Mouse (Mus musculus) testis, adult 2 months (tissue): ENCODE data around the gene Cyba. TPM values are rescaled to one million over a fixed set of nuclear protein-coding genes. Genes with fewer than 3 reads are reported as not detected.

Experiments
- H3K27ac ChIP-seq: fragments of 200-500 bp; 2 replicates; pipeline ENCODE4 v1.5.1; 2012; ENCODE audit warnings: low read depth, low read length; ENCODE audit not compliant: control insufficient read depth, insufficient read depth
- H3K27me3 ChIP-seq: fragments of 200-500 bp; 2 replicates; pipeline ENCODE4 v1.6.1; 2012; ENCODE audit warnings: mild to moderate bottlenecking, low read length, moderate library complexity; ENCODE audit not compliant: control insufficient read depth, insufficient read depth
- H3K36me3 ChIP-seq: fragments of 200-500 bp; 2 replicates; pipeline ENCODE4 v1.6.1; 2012; ENCODE audit warnings: mild to moderate bottlenecking, low read length; ENCODE audit not compliant: control insufficient read depth, insufficient read depth
- H3K4me1 ChIP-seq: fragments of 200-500 bp; 2 replicates; pipeline ENCODE4 v1.6.1; 2012; ENCODE audit warnings: low read length; ENCODE audit not compliant: control insufficient read depth, insufficient read depth
- H3K4me3 ChIP-seq: fragments of 200-500 bp; 2 replicates; pipeline ENCODE4 v1.5.1; 2012; ENCODE audit warnings: low read depth, mild to moderate bottlenecking, low read length, moderate library complexity, mixed read lengths; ENCODE audit not compliant: control insufficient read depth
- CTCF ChIP-seq: fragments of 200-500 bp; IDR thresholded peaks from 2 replicates; pipeline ENCODE4 v1.5.1; 2012; ENCODE audit warnings: low read depth, mild to moderate bottlenecking, inconsistent platforms, low read length, moderate library complexity; ENCODE audit not compliant: control insufficient read depth, insufficient read depth, insufficient replicate concordance
- POLR2A ChIP-seq: fragments of 200-500 bp; IDR thresholded peaks from 2 replicates; pipeline ENCODE4 v1.6.1; 2012; ENCODE audit warnings: low read depth, mild to moderate bottlenecking, inconsistent platforms, low read length, moderate library complexity; ENCODE audit not compliant: control insufficient read depth
- polyA plus RNA-seq: library from polyadenylated mRNA; depleted of rRNA; stranded (reverse); fragments of >200 nt; gene quantifications from 2 replicates; pipeline ENCODE4 v1.2.3, GENCODE M21; 2012; rRNA removed

Cyba gene
- polyA plus RNA-seq, 1 experiment, result 8.0 TPM

DNA sequence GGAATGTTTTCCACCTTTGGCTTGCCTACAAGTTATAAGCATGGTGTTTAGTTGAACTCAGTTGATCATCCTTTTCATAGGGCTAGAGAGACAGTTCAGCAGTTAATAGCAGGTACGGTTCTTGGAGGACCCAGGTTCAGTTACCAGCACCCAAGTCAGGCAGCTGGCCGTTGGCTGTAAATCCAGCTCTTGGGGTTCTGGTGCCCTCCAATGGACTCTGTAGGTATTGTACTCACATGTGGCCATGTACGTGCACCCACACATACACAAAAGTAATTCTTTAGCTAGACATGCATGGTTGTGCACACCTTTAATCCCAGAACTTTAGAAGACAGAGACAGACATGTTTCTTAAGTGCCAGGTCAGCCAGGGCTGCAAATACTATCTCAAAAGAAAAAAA lies 43.4 kb downstream of the Cyba start:
- H3K4me1 ChIP-seq, result no peaks in the 10 kb centered on the region
- peaks cover 2% of the 10 kb centered on the region for H3K36me3 ChIP-seq
- H3K27me3 ChIP-seq, result no peaks in the 10 kb centered on the region
- H3K4me3 ChIP-seq, result no peak overlapping the region
- no peak overlapping the region for H3K27ac ChIP-seq
- no peak for TF ChIP-seq CTCF
- no peak for TF ChIP-seq POLR2A

DNA sequence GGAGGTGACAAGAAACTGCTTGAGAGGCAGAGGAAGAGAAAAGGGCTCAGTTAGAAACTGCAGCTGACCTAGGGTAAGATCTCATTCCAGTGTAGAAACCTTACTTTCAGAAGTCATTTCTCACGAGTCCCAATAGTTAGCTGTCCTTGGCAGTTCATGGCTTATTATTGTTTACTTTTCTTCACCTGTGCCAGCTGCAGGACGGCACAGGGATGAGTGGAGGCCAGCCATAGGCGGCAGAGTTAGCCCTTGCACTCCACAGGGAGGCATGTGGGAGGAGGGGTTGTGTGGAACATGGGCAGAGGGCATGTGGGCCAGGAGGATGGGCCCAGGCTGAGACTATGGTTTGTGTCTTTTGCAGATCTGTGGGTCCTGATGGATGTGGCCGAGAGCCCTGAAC lies 49.7 kb downstream of the Cyba start:
- Histone ChIP-seq H3K4me3 (no peak overlapping the region), H3K27me3 (no peaks in the 10 kb centered on the region), H3K4me1 (no peaks in the 10 kb centered on the region), H3K27ac (no peak overlapping the region), H3K36me3 (no peaks in the 10 kb centered on the region; the same call in 1 of the 2 replicates)
- TF ChIP-seq POLR2A (no peak), CTCF (no peak)

GRCm38 (mm10) chr8:122376365-122377231 lies 56.1 kb downstream of the Cyba start, which contains the start of gene Zc3h18:
Zc3h18 (plus strand) TSS chr8:122376609.
- Histone ChIP-seq H3K27ac (peak within 1 kb of the TSS; percentile 100), H3K4me3 (peak within 1 kb of the TSS; percentile 99), H3K27me3 (no peaks in the 10 kb centered on the region), H3K36me3 (no peaks in the 10 kb centered on the region), H3K4me1 (peaks cover 4% of the 10 kb centered on the region)
- TF ChIP-seq CTCF (no peak), POLR2A (peak; percentile 74)

GRCm38 (mm10) chr8:122375751-122376364 lies 56.9 kb downstream of the Cyba start:
- no peak for TF ChIP-seq CTCF
- no peak for TF ChIP-seq POLR2A
- no peaks in the 10 kb centered on the region for H3K27me3 ChIP-seq
- peak overlapping the region; percentile 58 for H3K27ac ChIP-seq
- H3K36me3 ChIP-seq, result no peaks in the 10 kb centered on the region
- H3K4me1 ChIP-seq, result peaks cover 4% of the 10 kb centered on the region
- H3K4me3 ChIP-seq, result peak overlapping the region; percentile 99

GRCm38 (mm10) chr8:122375320-122375719 lies 57.4 kb downstream of the Cyba start:
- Histone ChIP-seq H3K4me1 (peaks cover 4% of the 10 kb centered on the region), H3K27ac (no peak overlapping the region), H3K36me3 (no peaks in the 10 kb centered on the region), H3K4me3 (peak overlapping the region; percentile 99), H3K27me3 (no peaks in the 10 kb centered on the region)
- TF ChIP-seq POLR2A (no peak), CTCF (no peak)

Other genes starting within 250 kb of the Cyba start
- 35.2 and 35.7 TPM in 2 replicates for gene Zfpm1, start 150.8 kb downstream of the Cyba start, polyA plus RNA-seq
- 0.10 TPM in 1 of 2 replicates, not detected in the other for gene Trhr2, start 72.2 kb downstream of the Cyba start, polyA plus RNA-seq
- 19.6 and 22.9 TPM in 2 replicates for gene Zc3h18, start 56.3 kb downstream of the Cyba start, polyA plus RNA-seq
- 0.16 TPM in 2 replicates for gene Il17c, start 10.9 kb downstream of the Cyba start, polyA plus RNA-seq
- gene Mvd, start 10.5 kb upstream of the Cyba start, polyA plus RNA-seq, result 6.5 and 6.6 TPM in 2 replicates
- 3.7 and 3.8 TPM in 2 replicates for gene Snai3, start 27.8 kb upstream of the Cyba start, polyA plus RNA-seq
- 120 and 122 TPM in 2 replicates for gene Rnf166, start 43.1 kb upstream of the Cyba start, polyA plus RNA-seq
- gene Ctu2, start 43.2 kb upstream of the Cyba start, polyA plus RNA-seq, result 29.3 and 37.7 TPM in 2 replicates
- gene Piezo1, start 118.4 kb upstream of the Cyba start, polyA plus RNA-seq, result 6.8 and 9.1 TPM in 2 replicates
- 4.5 and 5.0 TPM in 2 replicates for gene Cdt1, start 135.1 kb upstream of the Cyba start, polyA plus RNA-seq
- 267 and 294 TPM in 2 replicates for gene Aprt, start 144.0 kb upstream of the Cyba start, polyA plus RNA-seq
- gene Galns, start 178.5 kb upstream of the Cyba start, polyA plus RNA-seq, result 5.9 TPM in 2 replicates
- gene Trappc2l, start 178.7 kb upstream of the Cyba start, polyA plus RNA-seq, result 100 and 102 TPM in 2 replicates
- gene Pabpn1l, start 189.8 kb upstream of the Cyba start, polyA plus RNA-seq, result not detected in 2 replicates